Mouse (Mus musculus) forebrain, embryonic 15.5 days (tissue): ENCODE data around the gene Frs2. TPM values are rescaled to one million over a fixed set of nuclear protein-coding genes. Genes with fewer than 3 reads are reported as not detected.

ENCODE experiments used
- polyA plus RNA-seq: library from polyadenylated mRNA; unstranded; fragments of >200 nt; fragmentation: Nextera tagmentation; extraction: Ambion mirVana; gene quantifications from 2 replicates; pipeline ENCODE4 v1.2.1, GENCODE M21; 2015

The Frs2 gene
- polyA plus RNA-seq, 1 experiment from 2014 or later, result 20.0 TPM

Other genes with a start within 250 kb of the Frs2 start
- gene Rab3ip, start 197.8 kb downstream of the Frs2 start, polyA plus RNA-seq, result 48.6 and 50.4 TPM in 2 replicates
- gene Gm10271, start 175.9 kb downstream of the Frs2 start, polyA plus RNA-seq, result not detected in 2 replicates
- gene Best3, start 162.2 kb downstream of the Frs2 start, polyA plus RNA-seq, result 0.10 TPM in 1 of 2 replicates, not detected in the other
- not detected in 2 replicates for gene Lrrc10, start 103.2 kb downstream of the Frs2 start, polyA plus RNA-seq
- 273 and 274 TPM in 2 replicates for gene Cct2, start 84.7 kb downstream of the Frs2 start, polyA plus RNA-seq
- gene Yeats4, start 76.0 kb upstream of the Frs2 start, polyA plus RNA-seq, result 101 and 106 TPM in 2 replicates
- gene 9530003J23Rik, start 90.2 kb upstream of the Frs2 start, polyA plus RNA-seq, result not detected in 2 replicates
- gene Lyz2, start 133.8 kb upstream of the Frs2 start, polyA plus RNA-seq, result 15.7 and 18.2 TPM in 2 replicates
- not detected in 2 replicates for gene Lyz1, start 144.3 kb upstream of the Frs2 start, polyA plus RNA-seq
- 201 and 205 TPM in 2 replicates for gene Cpsf6, start 231.5 kb upstream of the Frs2 start, polyA plus RNA-seq